Mouse (Mus musculus) cerebellum, adult 11-12 months (tissue): ENCODE measurements around the gene Nacc2.

Experiments
- DNase-seq: peaks from one replicate; pipeline ENCODE4 v3.0.0; 2022

Nacc2 gene

GRCm38 (mm10) chr2:26123079-26123648 is at the start of gene Nacc2:
Nacc2 (minus strand) TSS chr2:26123220.
- peak; percentile 72 for DNase-seq

- DNase-seq: no peak
Measured at GRCm38 (mm10) chr2:26172166-26172565, 49.1 kb upstream of the Nacc2 start.

GRCm38 (mm10) chr2:26170376-26170775 is 47.4 kb upstream of the Nacc2 start:
- no peak for DNase-seq

GRCm38 (mm10) chr2:26168843-26169579 is 46.0 kb upstream of the Nacc2 start:
- DNase-seq: no peak

- no peak for DNase-seq
Measured at GRCm38 (mm10) chr2:26166890-26167289, 43.9 kb upstream of the Nacc2 start.

GRCm38 (mm10) chr2:26158064-26158463 is 35.0 kb upstream of the Nacc2 start:
- no peak for DNase-seq

GRCm38 (mm10) chr2:26156191-26156977 is 33.4 kb upstream of the Nacc2 start:
- no peak for DNase-seq

GRCm38 (mm10) chr2:26155737-26156136 is 32.7 kb upstream of the Nacc2 start:
- no peak for DNase-seq

GRCm38 (mm10) chr2:26154586-26154985 is 31.6 kb upstream of the Nacc2 start:
- DNase-seq: no peak

GRCm38 (mm10) chr2:26153909-26154340 is 30.9 kb upstream of the Nacc2 start:
- peak; percentile 61 for DNase-seq

GRCm38 (mm10) chr2:26153295-26153694 is 30.3 kb upstream of the Nacc2 start:
- DNase-seq: peak; percentile 39

GRCm38 (mm10) chr2:26147706-26148370 is 24.8 kb upstream of the Nacc2 start:
- DNase-seq: peak; percentile 42

- peak; percentile 90 for DNase-seq
Measured at GRCm38 (mm10) chr2:26146337-26147042, 23.5 kb upstream of the Nacc2 start.

GRCm38 (mm10) chr2:26145113-26145512 is 22.1 kb upstream of the Nacc2 start:
- peak; percentile 46 for DNase-seq

GRCm38 (mm10) chr2:26144331-26144730 is 21.3 kb upstream of the Nacc2 start:
- peak; percentile 51 for DNase-seq

- DNase-seq: peak; percentile 91
Measured at GRCm38 (mm10) chr2:26143556-26143955, 20.5 kb upstream of the Nacc2 start.

GRCm38 (mm10) chr2:26142986-26143385 is 20.0 kb upstream of the Nacc2 start:
- DNase-seq: peak; percentile 41

- DNase-seq: peak; percentile 77
Measured at GRCm38 (mm10) chr2:26141893-26142635, 19.0 kb upstream of the Nacc2 start.

GRCm38 (mm10) chr2:26140903-26141302 is 17.9 kb upstream of the Nacc2 start:
- DNase-seq: peak; percentile 68

GRCm38 (mm10) chr2:26140292-26140819 is 17.3 kb upstream of the Nacc2 start:
- DNase-seq: peak; percentile 99

- DNase-seq: peak; percentile 79
Measured at GRCm38 (mm10) chr2:26139545-26140206, 16.7 kb upstream of the Nacc2 start.
